Comparison of ENCODE assay signal across 8 mouse cellular contexts in the genomic region with DNA sequence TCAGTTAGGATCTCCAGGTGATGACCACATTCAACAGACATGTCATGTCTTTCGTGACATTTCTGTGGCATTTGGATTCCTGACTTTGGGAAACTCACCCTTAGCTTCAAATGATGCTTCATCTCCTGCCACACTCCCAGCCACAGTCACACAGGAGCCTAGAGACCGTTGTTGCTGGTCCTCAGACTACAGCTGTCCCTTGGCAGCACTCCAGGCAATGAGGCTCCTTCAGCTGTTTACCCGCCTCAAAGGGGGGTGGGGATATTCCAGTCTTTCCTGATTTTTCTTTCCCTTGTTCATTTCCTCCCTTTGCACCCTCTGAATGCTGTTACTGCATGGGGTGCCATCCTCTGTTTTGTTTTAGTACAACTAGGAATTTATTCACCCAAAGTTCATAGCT.
DNase-seq lines count a peak whose midpoint lies in the region; ATAC-seq and TF ChIP-seq lines count a peak whose summit lies in the region.

No protein-coding gene starts in this region.

- H3K9ac ChIP-seq in forebrain, embryonic 12.5 days, result no peak overlapping the region
- H3K9ac ChIP-seq in forebrain, embryonic 11.5 days (ENCODE audit: low read length), result no peak overlapping the region
- H3K9ac ChIP-seq in forebrain, embryonic 16.5 days (replicated peaks; ENCODE audit: low read depth, low read length), result no peak overlapping the region
- H3K9ac ChIP-seq in lung, postnatal 0 days (replicated peaks; ENCODE audit: low read depth), result no peak overlapping the region

- peaks cover 32% of the 10 kb centered on the region for H3K4me1 ChIP-seq in forebrain, embryonic 12.5 days
- peaks cover 5% of the 10 kb centered on the region; the same call in 1 of the 2 replicates for H3K4me1 ChIP-seq in forebrain, embryonic 11.5 days (replicated peaks; ENCODE audit: control insufficient read depth, insufficient read depth, low read length)
- H3K4me1 ChIP-seq in forebrain, embryonic 16.5 days (replicated peaks; ENCODE audit: control insufficient read depth, insufficient read depth, low read length), result peaks cover 15% of the 10 kb centered on the region
- peaks cover 28% of the 10 kb centered on the region; the same call in 1 of the 2 replicates for H3K4me1 ChIP-seq in lung, postnatal 0 days (ENCODE audit: insufficient read depth, low read depth, low read length)

- intact Hi-C loops in heart, postnatal 36 days (cut with DNase I), result loop anchor here (5.0 kb wide), 1 partner anchor 51 kb away; no protein-coding TSS in a partner anchor

- H3K4me2 ChIP-seq in forebrain, embryonic 12.5 days, result no peak overlapping the region
- H3K4me2 ChIP-seq in forebrain, embryonic 11.5 days (ENCODE audit: low read depth, low read length, severe bottlenecking), result no peak overlapping the region
- H3K4me2 ChIP-seq in forebrain, embryonic 16.5 days (ENCODE audit: low read length), result no peak overlapping the region
- no peak overlapping the region for H3K4me2 ChIP-seq in lung, postnatal 0 days (replicated peaks; ENCODE audit: low read depth, low read length)

- WGBS in forebrain, embryonic 12.5 days, result 47% methylated on average over 3 of the region's 3 CpGs
- WGBS in forebrain, embryonic 11.5 days, result 63% methylated on average over 3 of the region's 3 CpGs
- WGBS in forebrain, embryonic 16.5 days, result 28% methylated on average over 3 of the region's 3 CpGs
- 9% methylated on average over 3 of the region's 3 CpGs for WGBS in lung, postnatal 0 days

- H3K27me3 ChIP-seq in forebrain, embryonic 12.5 days, result no peaks in the 10 kb centered on the region
- no peaks in the 10 kb centered on the region for H3K27me3 ChIP-seq in forebrain, embryonic 11.5 days (ENCODE audit: control insufficient read depth, insufficient read depth, low read length)
- H3K27me3 ChIP-seq in C2C12 (ENCODE audit: control insufficient read depth, insufficient read depth, insufficient read length), result no peaks in the 10 kb centered on the region
- H3K27me3 ChIP-seq in forebrain, embryonic 16.5 days (replicated peaks; ENCODE audit: control insufficient read depth, insufficient read depth, low read length), result no peaks in the 10 kb centered on the region
- no peaks in the 10 kb centered on the region for H3K27me3 ChIP-seq in lung, postnatal 0 days (replicated peaks; ENCODE audit: insufficient read depth, low read length)

- peaks cover 69% of the 10 kb centered on the region for H3K79me2 ChIP-seq in C2C12 (ENCODE audit: control insufficient read depth, insufficient read depth)

- no peak for ATAC-seq in forebrain, embryonic 12.5 days (ENCODE audit: low FRiP score)
- no peak for ATAC-seq in forebrain, embryonic 11.5 days (replicated peaks; ENCODE audit: low FRiP score)
- ATAC-seq in forebrain, embryonic 16.5 days, result no peak
- no peak for ATAC-seq in lung, postnatal 0 days
- no peak for ATAC-seq in erythroid progenitor cell, adult 5-6 weeks (replicated peaks; ENCODE audit: low FRiP score, poor library complexity, severe bottlenecking)

- no peak for DNase-seq in forebrain, embryonic 11.5 days (ENCODE audit: low spot score)
- peak; percentile 62 to 70 for DNase-seq in heart, postnatal 36 days
- peak; percentile 85 for DNase-seq in lung, postnatal 0 days (ENCODE audit: low spot score)
- DNase-seq in spleen, postnatal 36 days (ENCODE audit: low spot score in 2 of 2), result no peak

- TF ChIP-seq CTCF in C2C12 (IDR thresholded peaks at IDR 0.05; ENCODE audit: control insufficient read depth, insufficient read depth, insufficient read length), result no peak
- no peak for TF ChIP-seq CTCF in lung, postnatal 0 days (IDR thresholded peaks at IDR 0.05)

- no peak overlapping the region for H3K4me3 ChIP-seq in forebrain, embryonic 12.5 days (replicated peaks)
- no peak overlapping the region for H3K4me3 ChIP-seq in forebrain, embryonic 11.5 days (ENCODE audit: low read depth, low read length)
- no peak overlapping the region for H3K4me3 ChIP-seq in C2C12 (ENCODE audit: insufficient read depth, poor library complexity, severe bottlenecking)
- H3K4me3 ChIP-seq in forebrain, embryonic 16.5 days (replicated peaks; ENCODE audit: low read length), result no peak overlapping the region
- no peak overlapping the region for H3K4me3 ChIP-seq in lung, postnatal 0 days (ENCODE audit: low read depth, low read length)

- H3K79me3 ChIP-seq in C2C12 (ENCODE audit: low read depth), result peaks cover 32% of the 10 kb centered on the region

- peak overlapping the region; percentile 19; the same call in 1 of the 2 replicates for H3K27ac ChIP-seq in forebrain, embryonic 12.5 days
- H3K27ac ChIP-seq in forebrain, embryonic 11.5 days (ENCODE audit: low read depth, low read length), result no peak overlapping the region
- H3K27ac ChIP-seq in forebrain, embryonic 16.5 days (ENCODE audit: low read length), result peak overlapping the region; percentile 43
- no peak overlapping the region for H3K27ac ChIP-seq in lung, postnatal 0 days (ENCODE audit: low read length)

- H3K9me3 ChIP-seq in forebrain, embryonic 12.5 days, result no peaks in the 10 kb centered on the region
- H3K9me3 ChIP-seq in forebrain, embryonic 11.5 days (ENCODE audit: control insufficient read depth, low read length), result no peaks in the 10 kb centered on the region
- no peaks in the 10 kb centered on the region for H3K9me3 ChIP-seq in forebrain, embryonic 16.5 days (ENCODE audit: control insufficient read depth, low read length)
- no peaks in the 10 kb centered on the region for H3K9me3 ChIP-seq in lung, postnatal 0 days (ENCODE audit: low read length)

- H3ac ChIP-seq in C2C12 (ENCODE audit: control insufficient read depth, insufficient read length, low read depth), result no peak overlapping the region

- TF ChIP-seq EP300 in lung, postnatal 0 days (IDR thresholded peaks at IDR 0.05), result 0 out of 2 replicates have a peak, but pooled peaks have one; percentile 23

- no peaks in the 10 kb centered on the region for H3K36me3 ChIP-seq in forebrain, embryonic 12.5 days (replicated peaks)
- no peaks in the 10 kb centered on the region for H3K36me3 ChIP-seq in forebrain, embryonic 11.5 days (ENCODE audit: control insufficient read depth, insufficient read depth, low read length)
- no peaks in the 10 kb centered on the region for H3K36me3 ChIP-seq in C2C12 (ENCODE audit: control insufficient read depth, insufficient read depth)
- H3K36me3 ChIP-seq in forebrain, embryonic 16.5 days (ENCODE audit: control insufficient read depth, insufficient read depth), result no peaks in the 10 kb centered on the region
- no peaks in the 10 kb centered on the region for H3K36me3 ChIP-seq in lung, postnatal 0 days (ENCODE audit: insufficient read depth, low read length)

TF ChIP-seq in C2C12, 6 proteins besides CTCF, POLR2A, EP300 and RAD21:
- no peak for TF ChIP-seq USF1 (IDR thresholded peaks at IDR 0.05; ENCODE audit: low read depth)
- TF ChIP-seq MYOD1 (IDR thresholded peaks at IDR 0.05; ENCODE audit: control insufficient read depth, insufficient read length, low read depth), result peak; percentile 95

Comparison
In these comparisons a context has a peak if more than half of its experiments do, and no peak if none do; other contexts are left out.
1. H3K27ac ChIP-seq: peak in forebrain, embryonic 12.5 days (single experiment) and forebrain, embryonic 16.5 days (single experiment); none in forebrain, embryonic 11.5 days (single experiment) and lung, postnatal 0 days (single experiment).
2. DNase-seq: peak in heart, postnatal 36 days (2 of 2) and lung, postnatal 0 days (single experiment); none in forebrain, embryonic 11.5 days (single experiment) and spleen, postnatal 36 days (0 of 2).